Mouse (Mus musculus) layer of hippocampus, postnatal 25 days (tissue): Measurements from ENCODE around the gene Tspan31. TPM values are rescaled to one million over a fixed set of nuclear protein-coding genes. Genes with fewer than 3 reads are reported as not detected.
"Not testable (repeated sequence)": the region's sequence is repeated elsewhere in the genome, so short reads cannot be mapped to it uniquely, and the experiment has no call there.

Experiments used
- DNase-seq, 2 experiments: peaks; one replicate each; pipeline ENCODE4 v3.0.0; 2022; ENCODE audit warnings: mixed read lengths in 2 of 2, low spot score in 1 of 2; ENCODE audit errors: extremely low spot score in 1 of 2
- total RNA-seq, 2 experiments: library from RNA; stranded (reverse); gene quantifications; 2 replicates each; pipeline ENCODE4 v1.2.3; 2021

The Tspan31 gene
- total RNA-seq, 2 experiments from 2014 or later: 60.2 to 61.8 TPM

DNA sequence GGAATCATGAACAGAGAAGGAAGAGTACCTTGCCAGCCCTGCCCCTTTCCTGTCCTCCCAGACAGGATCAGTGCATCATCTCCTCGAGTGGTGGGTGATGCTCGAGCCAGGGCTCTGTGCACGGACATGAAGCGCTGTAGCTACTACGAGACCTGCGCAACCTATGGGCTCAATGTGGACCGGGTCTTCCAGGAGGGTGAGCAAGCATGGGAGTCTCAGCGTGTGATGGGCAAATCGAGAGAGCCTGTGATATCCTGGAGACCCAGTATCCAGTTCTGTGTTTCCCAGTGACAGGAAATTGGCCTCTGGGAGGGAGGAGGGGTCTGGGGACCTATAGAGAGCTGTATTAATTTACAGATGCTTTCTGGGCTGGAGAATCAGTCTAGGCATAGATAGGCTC is 15.0 kb upstream of the Tspan31 start:
- DNase-seq: no peak

DNA sequence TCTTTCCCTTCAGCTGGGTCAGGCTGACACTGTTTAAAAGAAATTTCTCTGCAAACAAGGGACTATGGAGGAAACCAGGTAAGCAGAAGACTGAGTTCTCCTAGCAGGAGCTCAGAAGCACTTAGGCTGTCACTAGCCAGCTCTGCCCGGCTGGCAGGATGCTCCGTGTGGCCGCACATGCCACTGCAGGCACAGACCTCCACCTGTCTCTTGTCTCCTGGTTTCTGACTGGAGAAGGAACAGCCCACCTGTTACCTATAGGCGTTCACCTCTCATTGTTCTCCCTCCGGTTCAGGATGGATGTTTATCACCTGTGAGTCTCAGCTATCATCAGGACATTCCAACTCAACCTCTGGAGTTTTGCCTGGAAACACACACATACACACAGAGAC is 13.8 kb upstream of the Tspan31 start:
- DNase-seq: no peak

DNA sequence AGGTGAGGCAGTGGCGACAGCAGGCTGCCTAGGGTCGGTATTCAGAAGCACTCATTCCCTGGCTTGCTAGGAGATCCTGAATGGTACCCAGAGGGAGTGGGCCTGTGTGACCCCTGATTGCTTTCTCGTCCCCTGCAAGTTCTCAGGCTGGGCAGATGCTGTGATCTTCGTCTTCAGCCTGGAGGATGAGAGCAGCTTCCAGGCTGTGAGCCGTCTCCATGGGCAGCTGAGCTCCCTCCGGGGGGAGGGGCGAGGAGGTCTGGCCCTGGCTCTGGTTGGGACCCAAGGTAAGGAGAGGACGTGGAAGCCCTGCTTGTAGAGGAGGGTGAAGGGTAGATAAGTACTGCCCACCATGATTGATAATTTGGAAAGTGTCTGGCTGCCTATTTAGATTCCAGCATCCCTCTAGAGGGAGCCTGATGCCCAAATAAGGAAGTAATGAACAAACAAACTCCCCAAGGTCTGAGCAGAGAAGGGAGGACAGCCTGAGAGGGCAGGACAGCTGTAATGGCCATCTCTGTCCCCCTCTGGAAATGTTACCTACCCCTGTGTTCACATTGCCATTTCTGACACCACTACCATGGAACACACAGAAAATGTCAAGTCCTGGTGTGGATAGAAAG is 13.3 kb upstream of the Tspan31 start:
- DNase-seq: no peak

DNA sequence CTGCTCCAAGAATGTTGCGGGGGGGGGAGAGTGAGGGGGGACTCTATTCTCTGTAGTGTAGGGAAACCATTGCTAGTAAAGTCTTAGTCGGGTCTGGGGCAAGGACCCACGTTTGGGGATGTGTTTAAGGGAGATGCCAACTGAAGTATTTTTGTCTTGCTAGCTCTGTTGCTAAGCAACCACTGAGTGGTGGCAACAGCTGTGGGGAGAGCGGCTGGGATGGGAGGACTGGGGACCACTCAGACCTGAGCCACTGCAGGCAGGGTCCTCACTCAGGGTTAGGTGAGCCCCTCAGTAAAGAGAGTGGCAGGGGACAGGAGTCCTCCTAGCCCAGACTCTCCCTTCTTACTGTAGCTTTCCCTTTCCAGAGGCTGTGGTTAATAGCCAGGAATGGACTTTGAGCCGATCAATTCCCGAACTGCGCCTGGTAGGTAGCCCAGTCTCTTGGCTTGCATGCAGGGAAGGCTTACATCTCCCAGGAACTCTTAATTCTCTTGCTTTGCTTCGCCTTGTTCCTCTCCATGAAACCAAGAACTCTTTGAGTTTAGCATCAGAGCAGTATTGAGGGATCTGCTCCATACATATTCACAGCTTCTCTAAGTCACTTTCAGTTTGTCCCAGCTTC is 12.0 kb upstream of the Tspan31 start:
- DNase-seq: no peak

DNA sequence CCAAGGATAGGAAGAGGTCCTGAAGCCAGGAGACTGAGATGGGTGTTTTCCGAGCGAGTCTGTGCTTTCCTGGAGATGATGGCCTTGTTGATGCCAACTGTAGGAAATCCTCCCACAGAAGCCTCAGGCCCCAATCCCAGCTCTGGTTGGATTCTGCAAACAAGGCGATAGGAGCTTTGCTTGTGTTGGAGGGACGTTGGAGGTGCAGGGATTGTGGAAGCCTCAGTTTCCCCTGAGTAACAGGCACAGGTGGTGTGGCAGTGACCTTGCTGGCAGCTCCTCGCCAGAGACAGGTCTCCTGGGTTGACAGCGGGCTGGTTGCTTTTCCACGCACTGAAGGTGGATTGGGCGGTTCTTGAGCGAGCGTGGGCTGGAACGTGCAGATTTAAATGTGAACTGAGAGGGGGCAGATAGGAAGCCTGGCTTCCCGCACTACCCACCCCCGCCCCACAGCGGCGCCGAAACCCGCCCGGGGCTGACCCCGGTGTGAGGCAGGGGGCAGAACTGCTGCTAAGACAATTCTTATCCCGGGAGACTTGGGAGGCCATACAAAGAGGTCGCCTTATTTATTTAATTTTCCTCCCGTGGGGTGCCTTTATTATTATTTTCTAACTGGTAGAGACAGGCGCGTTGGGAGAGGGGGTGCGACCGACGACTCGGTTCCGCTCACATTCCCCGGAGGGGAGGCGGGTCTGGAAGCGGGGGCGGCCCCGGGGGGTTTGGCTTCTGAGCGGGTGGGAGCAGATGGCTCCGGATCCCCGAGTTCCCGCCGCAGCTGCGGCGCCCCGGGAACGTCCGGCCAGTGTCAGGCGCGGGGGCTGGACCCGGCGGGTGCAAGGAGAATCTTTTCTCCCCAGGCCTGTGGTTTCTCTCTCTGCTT is 11.1 kb upstream of the Tspan31 start:
- DNase-seq: peak; percentile 55 to 57

DNA sequence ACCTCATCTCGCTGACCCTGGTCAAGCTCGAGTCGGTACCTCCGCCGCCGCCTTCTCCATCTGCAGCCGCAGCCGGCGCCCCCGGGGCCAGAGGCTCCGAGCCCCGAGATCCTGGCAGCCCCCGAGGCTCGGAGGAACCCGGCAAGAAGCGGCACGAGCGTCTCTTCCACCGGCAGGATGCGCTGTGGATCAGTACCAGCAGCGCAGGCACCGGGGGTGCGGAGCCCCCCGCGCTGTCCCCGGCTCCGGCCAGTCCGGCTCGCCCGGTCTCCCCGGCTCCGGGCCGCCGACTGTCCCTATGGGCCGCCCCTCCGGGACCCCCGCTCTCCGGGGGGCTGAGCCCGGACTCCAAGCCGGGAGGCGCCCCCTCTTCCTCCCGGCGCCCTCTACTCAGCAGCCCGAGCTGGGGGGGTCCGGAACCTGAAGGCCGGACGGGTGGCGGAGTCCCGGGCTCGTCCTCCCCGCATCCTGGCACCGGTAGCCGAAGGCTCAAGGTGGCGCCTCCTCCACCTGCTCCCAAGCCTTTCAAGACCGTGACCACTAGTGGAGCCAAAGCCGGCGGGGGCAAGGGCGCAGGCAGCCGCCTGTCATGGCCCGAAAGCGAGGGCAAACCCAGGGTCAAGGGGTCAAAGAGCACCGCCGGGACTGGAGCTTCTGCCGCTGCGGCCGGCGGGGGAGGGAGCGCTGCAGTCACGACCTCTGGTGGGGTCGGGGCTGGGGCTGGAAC is 9.8 kb upstream of the Tspan31 start:
- DNase-seq: peak; percentile 44 to 45

DNA sequence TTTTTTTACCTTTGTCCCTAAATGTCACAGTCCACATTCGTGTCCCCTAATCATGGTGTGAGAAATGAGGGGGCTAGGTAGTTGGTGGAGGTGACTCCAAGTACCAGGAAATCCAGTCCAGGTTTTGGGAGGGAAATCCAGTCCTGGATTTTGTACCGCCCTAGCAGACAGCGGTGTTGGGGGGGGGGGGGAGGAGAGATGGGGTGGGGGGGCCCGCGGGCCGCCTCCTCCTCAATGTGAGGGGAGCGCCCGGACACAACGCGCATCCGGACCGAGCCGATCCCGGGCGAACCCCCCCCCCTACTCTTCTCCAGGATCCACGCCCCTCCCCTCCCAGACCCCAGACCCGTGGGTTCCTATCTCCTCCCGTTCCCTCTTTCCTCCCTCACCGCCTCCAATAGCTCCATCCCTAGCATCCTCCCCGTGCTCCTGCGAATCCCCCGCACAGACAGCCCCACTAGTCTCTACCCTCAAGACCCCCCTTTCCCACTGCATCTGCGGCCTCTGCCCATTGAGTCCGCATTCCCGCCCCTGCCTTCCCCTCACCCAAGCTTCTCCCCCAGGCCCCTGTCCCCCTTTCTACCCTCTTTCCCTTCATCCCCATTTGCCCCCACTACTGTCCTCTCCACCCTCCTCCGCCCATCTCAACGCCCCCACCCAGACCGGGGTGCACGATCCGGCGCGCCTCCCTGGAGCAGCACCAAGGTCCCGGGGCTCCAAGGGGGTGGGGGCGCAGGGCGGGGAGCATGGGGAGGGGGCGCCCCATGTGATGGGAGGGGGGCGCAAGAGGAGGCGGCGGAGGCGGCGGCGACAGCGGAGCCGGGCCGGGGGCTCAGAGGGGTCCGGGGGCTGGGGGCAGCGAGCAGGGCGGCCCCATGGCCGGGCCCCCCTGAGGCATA is 8.9 kb upstream of the Tspan31 start:
- DNase-seq: peak; percentile 51 to 81

DNA sequence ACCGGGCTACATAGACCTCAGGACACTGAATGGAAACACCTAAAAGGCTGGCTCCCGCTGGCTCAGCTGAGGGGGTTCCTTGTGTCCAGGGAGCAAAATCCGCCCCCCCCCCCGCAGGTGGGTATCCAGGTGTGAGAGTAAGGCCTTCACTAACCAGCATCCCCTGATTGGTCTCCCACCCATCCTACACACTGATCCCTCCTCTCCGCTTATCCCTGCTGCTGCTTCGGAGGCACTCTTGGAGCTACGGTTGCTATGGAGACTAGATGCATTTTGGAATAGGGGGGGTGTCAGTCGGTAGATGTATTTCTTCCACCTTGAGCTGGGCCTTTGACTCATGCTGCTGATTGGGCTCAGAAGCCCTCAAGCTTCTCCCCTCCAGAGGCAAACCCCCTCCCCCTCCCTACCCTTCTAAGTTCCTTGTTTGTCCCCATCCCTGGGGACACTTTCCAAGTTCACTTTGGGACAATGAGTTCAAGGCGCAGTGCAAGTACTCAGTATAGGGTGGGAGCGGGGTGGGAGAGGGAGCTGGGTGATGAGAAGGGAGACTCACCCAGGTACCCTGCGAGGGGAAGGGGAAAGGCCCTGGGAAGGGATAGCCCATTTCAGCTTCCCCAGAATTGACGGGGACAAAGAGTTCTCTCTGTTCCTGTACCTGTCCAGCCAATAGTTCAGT is 8.1 kb upstream of the Tspan31 start:
- DNase-seq: no peak

DNA sequence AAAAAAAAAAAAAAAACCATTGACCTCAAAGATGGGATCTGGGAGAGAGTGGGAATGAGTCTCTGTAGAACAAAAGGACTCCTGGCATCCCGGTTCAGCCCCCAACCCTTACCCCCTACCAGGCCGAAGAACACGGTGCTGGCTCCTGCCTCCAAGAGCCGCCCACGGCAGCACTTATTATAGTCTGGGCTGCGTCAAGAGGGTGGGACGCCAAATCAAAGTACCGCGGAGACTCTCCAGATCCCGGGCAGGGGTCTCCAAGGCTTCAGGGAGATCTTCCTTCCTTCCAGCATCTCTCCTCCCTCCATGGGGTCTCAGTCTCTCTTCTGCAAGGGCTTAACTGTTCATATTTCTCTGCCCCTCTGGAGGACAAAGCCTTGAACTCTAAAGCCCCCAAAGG is 7.5 kb upstream of the Tspan31 start:
- no peak for DNase-seq

DNA sequence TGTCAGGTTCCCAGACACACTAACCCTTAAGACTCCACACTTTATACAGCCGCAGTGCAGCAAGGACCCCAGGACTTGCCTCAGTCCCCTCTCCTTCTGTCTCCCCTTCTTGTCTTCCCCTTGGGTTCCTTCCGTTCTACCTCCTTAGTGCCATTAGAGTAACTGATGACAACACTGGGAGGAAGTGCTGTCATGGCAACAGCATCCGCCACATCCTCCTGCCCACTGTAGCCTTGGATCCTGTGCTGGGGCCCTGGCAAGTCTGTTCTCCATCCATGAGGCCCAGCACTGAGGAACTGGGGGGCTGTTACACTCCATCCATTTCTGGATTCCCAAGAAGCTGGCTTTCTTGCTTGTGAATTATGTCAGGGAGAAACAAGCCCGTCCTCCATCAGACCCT is 6.0 kb upstream of the Tspan31 start:
- no peak for DNase-seq

DNA sequence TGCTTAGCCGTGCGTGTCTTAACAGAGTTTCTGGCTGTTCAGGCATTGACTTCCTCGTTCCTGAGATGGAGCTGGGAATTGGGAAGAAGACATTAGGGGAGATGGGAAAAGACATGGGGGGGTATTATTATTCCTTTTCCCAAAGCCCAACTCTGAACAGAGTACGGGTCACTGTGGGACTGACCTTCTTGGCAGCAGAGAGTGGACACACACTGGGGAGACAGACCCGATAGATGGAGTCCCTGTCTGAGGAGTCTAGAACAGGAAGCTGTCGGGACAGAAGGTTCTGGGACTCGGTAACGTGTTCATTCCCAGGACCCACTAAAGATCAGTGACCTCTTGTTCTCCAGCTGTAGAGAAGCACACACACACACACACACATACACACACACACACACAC is 5.6 kb upstream of the Tspan31 start:
- no peak for DNase-seq

DNA sequence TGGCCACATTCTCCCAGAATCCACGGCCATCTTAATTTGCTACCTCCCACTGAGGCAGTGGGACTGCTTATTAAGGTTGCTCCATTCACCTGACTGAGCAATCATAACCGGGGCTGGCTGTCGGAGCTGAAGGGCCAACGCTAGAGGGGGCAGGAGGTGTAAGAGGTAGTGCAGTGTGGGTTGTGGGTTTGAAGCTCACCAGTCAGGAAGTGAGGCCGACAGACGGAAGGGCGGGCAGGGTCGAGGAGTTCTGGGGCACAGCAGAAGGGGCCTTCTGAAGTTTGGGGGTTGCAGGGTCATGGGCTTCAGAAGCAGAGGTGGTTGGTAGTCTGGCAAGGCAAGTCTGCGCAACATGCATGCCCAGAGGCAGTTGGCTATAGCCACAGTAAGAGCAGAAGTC is 5.0 kb upstream of the Tspan31 start, which contains the start of gene Agap2:
Gene Agap2 (plus strand): TSS at position 205 of the 400 bp plus-strand sequence.
- DNase-seq: no peak

DNA sequence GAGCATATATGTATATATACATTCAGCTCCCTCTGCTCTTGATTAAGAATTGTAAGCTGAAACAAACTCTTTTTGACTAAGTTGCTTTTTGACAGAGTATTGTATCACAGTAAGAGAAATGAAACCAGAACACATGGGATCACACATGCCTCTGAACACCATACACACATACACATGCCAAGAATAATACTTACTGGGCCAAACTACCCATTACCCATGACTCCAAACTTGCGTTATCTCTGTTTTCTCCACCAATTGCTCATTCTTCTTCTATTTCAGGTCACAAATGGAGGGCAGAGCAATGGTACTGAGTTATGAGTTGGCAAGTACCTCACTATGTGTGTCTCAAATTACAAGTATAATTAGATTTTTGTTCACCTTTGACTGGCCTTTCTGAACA is 3.9 kb upstream of the Tspan31 start:
- no peak for DNase-seq

DNA sequence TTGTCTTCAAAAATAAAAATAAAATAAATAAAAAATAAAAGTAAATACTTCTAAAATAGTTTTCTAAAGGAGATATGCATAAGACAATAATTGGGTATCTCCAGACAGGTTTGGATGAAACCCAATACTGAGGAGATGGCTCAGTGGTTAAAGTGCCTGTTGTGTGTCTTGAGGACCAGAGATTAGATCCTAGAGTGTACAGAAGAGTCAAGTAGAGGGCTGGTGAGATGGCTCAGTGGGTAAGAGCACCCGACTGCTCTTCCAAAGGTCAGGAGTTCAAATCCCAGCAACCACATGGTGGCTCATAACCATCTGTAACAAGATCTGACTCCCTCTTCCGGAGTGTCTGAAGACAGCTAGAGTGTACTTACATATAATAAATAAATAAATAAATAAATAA is 2.9 kb upstream of the Tspan31 start:
- not testable (repeated sequence) for DNase-seq

DNA sequence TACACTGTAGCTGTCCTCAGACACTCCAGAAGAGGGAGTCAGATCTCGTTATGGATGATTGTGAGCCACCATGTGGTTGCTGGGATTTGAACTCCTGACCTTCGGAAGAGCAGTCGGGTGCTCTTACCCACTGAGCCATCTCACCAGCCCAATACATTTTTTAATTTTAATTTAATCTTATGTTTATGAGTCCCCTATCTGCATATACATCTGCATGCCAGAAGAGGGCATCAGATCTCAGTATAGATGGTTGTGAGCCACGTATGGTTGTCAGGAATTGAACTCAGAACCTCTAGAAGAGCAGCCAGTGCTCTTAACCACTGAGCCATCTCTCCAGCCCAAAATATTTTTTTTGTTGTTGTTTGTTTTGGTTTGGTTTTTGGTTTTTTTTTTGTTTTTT is 2.2 kb upstream of the Tspan31 start:
- DNase-seq: not testable (repeated sequence)

DNA sequence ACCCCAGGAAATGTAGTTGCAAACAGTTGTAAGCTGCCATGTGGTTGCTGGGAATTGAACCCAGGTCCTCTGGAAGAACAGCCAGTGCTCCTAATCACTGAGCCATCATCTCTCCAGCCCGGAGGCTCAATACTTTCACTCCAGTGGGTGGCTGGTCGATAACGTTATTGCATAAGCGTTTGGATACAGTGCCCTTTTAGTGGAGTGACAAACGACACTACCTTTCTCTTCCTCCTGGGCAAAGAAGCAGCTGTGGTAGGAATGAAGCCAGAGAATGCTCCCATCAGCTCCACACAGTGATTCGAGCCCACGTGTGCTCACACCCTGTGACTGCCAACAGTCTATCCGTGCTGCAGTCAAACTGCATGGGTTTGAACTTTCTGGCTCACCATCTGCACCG is 1.1 kb upstream of the Tspan31 start:
- no peak for DNase-seq

DNA sequence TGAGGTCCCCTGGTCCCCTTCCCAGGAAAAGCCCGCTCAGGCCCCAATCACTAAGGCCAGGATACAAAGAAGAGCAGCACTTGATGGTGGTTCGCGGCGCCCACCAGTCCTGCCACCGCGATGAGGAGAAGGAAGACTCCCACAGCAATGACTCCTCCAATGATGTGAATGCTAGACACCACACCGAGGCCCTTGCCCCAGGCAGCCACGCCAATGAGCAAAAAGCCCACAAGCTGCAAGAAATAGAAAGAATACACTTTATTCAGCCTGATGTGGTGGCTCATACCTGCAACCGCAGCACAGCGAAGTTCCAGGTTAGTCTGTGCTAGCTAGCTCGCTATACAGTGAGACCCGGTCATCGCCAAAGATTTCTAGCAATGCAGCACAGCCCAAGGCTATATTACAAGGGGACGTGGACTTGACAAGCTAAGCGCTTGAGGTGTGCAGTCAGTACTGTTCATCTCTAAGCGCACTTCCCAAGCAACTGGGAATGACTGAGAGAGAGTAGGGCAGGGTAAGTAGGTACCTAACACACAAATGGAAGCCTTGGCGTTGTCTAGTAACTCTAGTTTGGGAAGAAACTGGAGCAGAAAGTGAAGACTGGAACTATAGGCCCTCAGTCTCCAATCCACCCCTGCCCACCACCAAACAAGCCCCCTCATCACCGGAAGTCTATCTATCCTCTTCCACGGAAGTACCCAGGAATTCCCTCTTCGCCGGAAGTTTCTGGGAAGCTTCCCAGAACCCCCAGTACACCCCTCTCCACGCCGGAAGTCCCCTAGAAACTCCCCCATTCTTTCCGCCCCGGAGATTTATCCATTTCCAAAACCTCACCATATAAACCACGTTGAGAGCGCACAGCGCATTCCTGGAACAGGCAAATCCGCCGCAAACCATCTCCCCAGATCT is 529 bp downstream of the Tspan31 start:
- no peak for DNase-seq

DNA sequence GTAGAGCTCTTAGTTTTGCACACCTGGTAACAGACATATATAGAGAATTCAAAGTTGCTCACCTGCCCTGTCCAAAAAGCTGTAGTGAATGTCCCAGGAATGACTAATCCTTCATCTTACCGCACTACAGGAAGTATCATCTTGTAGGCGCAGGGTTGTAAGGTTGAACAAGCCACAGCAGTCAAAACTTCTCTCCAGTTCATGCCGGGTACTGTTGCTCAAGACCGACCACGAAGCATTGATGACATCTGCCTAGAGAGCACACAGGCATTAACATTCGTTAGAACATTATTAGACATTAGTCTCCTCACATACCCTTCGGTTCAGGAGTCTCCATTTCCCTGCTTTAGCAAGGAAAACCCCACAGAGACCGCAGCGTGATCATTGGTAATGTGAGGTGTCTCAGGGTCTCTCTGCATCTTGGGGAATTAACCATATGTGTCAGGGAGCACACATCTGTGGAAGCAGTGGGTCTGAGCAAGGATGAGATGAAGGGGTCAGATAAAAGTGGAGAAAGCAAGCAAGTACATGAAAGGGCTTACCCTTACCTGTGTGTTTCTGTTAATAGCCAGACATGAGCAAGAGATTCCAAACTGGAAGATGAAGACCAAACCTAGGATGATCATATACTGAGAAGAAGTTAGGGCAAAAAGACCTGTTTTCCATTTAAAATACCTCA is 1.6 kb downstream of the Tspan31 start:
- DNase-seq: no peak
